Mouse (Mus musculus): ENCODE results near the gene Atf3.

Gene Atf3

DNA sequence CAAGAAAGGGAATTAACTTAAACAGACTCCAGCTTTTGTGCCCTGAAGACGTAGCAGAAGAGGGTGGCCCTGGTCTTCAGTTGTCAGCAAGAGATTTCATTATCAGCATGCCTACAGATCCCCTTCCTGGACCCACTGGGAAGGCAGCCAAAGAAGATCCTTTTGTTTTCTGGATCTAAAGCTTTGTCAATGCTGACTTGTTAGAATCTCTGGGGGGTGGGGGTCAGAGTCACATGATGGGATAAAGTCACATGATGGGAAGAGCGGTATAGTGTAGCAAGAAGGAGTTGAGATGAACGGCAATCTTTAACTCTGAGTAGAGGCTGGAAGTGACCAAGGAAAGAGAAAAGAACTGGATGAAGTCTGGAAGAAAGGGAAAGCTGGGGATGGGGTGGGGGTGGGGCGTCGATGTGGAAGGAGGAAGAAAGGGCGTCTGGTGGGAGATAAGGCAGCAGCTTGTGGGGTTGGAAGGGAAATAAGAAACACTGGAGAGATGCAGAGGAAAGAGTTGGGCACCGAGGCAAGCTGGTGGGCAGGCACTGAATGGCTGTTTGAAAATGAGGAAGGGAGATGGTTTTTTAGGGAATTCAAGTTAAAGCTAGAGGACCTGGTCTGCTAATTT, 78.9 kb downstream of the Atf3 start:
- DNase-seq, result no peak

DNA sequence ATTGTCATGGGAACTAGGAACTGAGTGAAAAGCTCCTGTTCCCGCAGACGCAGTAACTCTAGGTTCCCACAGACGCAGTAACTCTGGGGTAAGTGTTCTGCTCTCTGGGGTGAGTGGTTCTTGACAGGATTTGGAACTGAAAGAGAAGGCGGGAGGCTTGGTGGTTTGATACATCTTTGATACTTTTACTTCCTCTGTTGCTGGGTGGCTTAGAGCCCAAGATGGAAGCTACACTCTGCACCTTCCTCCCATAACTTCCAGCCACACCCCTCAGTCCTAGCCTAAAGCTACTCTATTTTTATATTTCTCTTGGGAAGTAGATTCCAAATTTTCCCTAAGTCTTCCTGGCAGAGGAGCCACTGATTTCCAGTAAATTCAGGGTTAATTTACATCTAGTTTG, 79.4 kb downstream of the Atf3 start:
- no peak for DNase-seq

DNA sequence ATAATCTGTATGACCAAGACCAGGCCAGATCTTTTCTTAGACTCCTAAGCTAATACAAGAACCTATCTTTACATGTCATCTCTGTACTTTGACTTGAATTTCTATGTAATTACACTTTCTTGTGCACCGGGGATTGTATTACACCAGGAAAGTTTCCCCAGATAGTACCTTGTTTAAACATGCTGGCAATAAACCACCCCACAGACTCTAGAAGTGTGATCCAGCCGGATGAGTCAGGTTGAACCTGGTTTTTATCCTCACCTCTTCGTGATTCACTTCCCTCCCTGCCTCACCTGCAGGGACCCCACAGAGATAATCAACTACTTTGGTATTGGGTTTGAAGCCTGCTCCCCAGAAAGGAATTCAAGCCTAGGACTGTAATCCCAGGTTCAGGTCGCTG, 82.4 kb downstream of the Atf3 start:
- no peak for DNase-seq

DNA sequence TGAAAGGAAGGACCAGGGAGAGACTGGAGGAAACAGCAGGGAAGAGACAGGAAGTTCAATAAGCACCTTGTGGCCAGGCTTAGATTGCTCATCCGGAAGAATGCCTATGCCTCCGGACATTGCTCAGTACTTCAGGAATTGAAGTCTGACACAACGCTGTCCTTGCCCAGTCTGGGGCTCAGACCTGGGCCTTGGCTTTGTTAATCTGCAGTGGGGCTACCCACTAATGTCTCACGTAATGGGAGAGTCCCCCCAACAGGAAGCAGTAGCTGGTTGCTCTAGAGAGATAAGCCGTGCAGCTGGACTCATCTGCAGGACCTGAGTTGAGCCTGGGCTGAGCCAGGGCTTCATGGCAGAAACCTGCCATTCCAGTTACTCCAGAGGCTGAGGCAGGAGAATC, 84.9 kb downstream of the Atf3 start:
- DNase-seq, result no peak

DNA sequence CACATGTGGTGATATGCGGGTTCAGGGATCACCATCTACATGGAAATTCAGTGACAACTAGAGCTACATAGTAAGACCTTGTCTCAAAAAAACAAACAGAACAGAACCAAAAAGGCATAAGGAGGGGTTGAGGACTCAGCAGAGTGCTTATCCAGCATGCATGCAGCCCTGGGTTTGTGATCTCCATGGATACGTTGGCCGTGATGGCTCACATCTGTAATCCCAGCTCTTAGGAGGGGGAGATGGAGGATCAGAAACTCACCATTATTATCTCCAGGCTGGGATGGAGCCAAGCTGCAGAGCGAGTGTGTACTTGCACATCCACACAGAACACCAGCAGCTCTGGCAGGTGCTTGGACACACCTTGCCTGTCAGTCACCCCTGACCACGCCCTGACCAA, 85.6 kb downstream of the Atf3 start:
- DNase-seq, result no peak

DNA sequence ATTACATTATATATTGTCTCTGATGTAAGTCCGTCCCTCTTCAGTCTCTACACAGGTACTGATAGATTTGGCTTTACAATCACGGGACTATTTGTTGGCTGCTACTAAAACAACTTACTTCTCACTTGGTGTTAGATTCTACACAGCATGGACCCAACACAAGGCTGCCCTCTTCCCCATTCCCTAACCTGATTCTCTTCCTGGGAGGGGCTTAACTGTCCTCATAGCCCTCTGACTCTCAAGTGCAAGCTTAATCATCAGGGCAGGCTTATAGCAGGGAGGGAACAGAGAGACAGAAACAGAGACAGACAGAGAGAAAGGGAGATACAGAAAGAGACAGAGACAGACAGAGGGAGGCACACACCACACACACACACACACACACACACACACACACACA, 86.1 kb downstream of the Atf3 start:
- DNase-seq, result no peak

DNA sequence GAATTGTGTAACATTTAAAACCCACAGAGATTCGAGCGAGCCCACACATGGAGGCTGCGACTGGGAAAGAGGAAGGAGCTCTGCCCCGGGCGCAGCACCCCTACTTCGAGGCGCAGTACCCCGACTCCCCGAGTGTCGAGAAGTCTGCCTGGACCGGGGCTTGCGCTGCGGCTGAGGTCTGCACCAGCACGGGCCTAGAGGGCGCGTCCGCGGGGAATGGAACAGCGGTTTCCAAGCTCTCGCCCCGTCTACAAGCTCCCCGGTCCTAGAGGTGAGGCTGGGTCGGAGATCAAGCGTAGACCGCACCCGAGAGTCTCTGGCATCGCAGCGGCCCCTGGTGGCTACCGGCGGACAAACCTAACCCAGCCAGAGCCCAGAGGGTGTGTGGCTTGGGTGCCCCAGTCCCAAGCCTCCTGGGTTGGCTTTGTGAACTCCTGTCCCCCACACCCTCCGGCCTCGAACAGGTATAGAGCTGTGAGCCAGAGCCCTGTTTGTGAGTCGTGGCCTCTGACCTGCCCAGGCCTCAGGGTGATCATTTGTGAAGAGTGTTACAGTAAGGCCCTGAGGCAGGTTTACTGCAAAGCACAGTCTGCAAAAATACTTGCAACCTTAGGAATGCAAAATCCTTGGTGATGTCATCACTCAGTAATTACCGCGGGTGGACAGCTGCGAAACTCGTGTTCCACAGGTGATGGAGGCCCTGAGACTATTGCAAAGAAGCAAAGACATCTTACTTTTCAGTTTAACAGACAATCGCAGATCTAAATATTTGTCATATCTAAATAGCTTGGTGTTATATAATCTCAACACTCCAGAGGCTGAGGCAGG, 91.8 kb downstream of the Atf3 start:
- peak; percentile 69 to 79 for DNase-seq

DNA sequence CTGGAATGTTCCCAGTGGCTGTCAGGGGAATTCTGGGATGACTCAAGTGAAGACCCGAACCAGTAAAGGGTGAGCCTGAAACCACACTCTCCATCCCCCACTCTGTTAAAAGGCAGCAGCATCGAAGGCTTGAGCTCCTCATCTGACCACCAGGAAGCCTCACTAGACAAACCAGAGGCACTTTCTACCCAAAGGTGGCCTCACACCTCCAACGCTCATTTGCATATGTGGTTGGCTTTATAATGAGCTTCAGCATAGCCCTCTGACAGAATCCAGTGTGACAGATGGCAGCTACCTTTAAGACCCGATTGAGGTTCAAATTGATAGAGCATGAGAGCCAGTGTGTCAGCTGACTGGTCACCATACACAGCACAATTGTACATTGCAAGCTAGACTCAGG, 93.6 kb downstream of the Atf3 start:
- DNase-seq, result no peak

DNA sequence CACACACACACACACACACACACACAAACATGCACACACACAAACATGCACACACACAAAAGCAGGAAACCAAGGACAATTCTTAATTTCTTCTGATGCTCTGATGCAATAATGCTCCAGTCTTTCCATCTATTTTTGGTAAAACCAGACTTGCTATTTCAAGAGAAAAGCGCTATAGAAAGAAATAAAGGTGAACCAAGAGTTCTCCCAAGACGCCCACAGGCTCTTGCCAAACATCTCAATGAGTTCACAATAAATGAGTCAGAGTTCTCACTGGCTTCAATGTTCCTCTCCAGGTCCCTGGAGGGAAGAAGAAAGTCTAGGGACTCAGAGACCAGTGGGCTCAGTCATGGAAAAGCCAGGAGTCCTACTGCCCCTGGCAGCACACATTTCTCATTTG, 94.1 kb downstream of the Atf3 start:
- no peak for DNase-seq

DNA sequence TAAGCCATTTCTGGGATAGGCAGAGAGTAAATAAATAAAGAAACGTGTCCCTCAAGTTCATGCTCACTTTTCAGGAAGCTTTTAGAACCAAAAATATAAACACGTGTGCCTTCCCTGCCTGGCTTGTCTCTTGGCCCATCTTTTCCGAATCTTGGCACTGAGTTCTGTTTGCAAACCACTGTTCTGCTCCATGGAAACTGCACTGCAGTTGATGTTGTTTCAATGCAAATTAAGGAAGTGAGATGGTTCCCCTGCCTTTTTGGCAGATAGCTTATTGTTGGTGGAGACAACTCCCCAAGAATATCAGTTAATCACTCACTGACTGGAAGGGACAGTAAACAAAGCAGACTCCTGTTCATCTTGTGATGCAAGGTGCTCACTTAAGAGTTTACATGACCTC, 95.1 kb downstream of the Atf3 start:
- peak in 1 of 2 experiments; percentile 31 for DNase-seq

Data from lung, postnatal 4 days (tissue).